Mouse (Mus musculus) liver, embryonic 14.5 days (tissue): Measurements from ENCODE around the gene Wnk2. TPM values are rescaled to one million over a fixed set of nuclear protein-coding genes. Genes with fewer than 3 reads are reported as not detected.

Source experiments
- ATAC-seq: fragments of 200-750 bp; cut with Nextera tagmentation; 2 replicates; pipeline ENCODE4 v1.8.0; 2017; ENCODE audit warnings: moderate number of reproducible peaks, mild to moderate bottlenecking, moderate library complexity; ENCODE audit not compliant: insufficient read depth
- DNase-seq, 3 experiments: peaks; one replicate each; pipeline ENCODE4 v3.0.0-alpha.2; 2012 to 2013; ENCODE audit warnings: low read depth in 3 of 3, low spot score in 3 of 3
- H3K27ac ChIP-seq: fragments of 300-500 bp; sonication (generic); 2 replicates; pipeline ENCODE4 v1.5.1; 2014; ENCODE audit warnings: moderate library complexity, mild to moderate bottlenecking, control low read depth, inconsistent platforms
- H3K27me3 ChIP-seq: fragments of 300-500 bp; sonication (generic); 2 replicates; pipeline ENCODE4 v1.6.1; 2014; ENCODE audit warnings: mild to moderate bottlenecking, low read length, moderate library complexity; ENCODE audit not compliant: control insufficient read depth, insufficient read depth
- H3K36me3 ChIP-seq: fragments of 300-500 bp; sonication (generic); replicated peaks from 2 replicates; pipeline ENCODE4 v1.6.1; 2014; ENCODE audit warnings: low read depth; ENCODE audit not compliant: control insufficient read depth, insufficient read depth
- H3K4me1 ChIP-seq, 2 experiments: fragments of 200-500 bp in 1 of 2; fragments of 300-500 bp in 1 of 2; sonication (generic) in 1 of 2; replicated peaks; 2 replicates each; pipeline ENCODE4 v1.6.1; 2012 to 2014; ENCODE audit warnings: antibody characterized with exemption in 1 of 2, inconsistent platforms in 1 of 2, low read length in 1 of 2; ENCODE audit not compliant: control insufficient read depth in 2 of 2, insufficient read depth in 2 of 2
- H3K4me2 ChIP-seq: fragments of 300-500 bp; sonication (generic); 2 replicates; pipeline ENCODE4 v1.6.1; 2014; ENCODE audit warnings: low read depth, mild to moderate bottlenecking, control low read depth, moderate library complexity
- H3K4me3 ChIP-seq, 2 experiments: fragments of 200-500 bp in 1 of 2; fragments of 300-500 bp in 1 of 2; sonication (generic) in 1 of 2; 2 replicates each; pipeline ENCODE4 v1.5.1; 2012 to 2014; ENCODE audit warnings: low read depth in 2 of 2, low read length in 2 of 2, mild to moderate bottlenecking in 2 of 2, control low read depth in 1 of 2, inconsistent platforms in 1 of 2, moderate library complexity in 1 of 2; ENCODE audit not compliant: insufficient read depth in 1 of 2
- H3K9ac ChIP-seq: fragments of 300-500 bp; sonication (generic); replicated peaks from 2 replicates; pipeline ENCODE4 v1.6.1; 2014; ENCODE audit warnings: mild to moderate bottlenecking, control low read depth, moderate library complexity
- H3K9me3 ChIP-seq: fragments of 300-500 bp; sonication (generic); 2 replicates; pipeline ENCODE4 v1.6.1; 2016; ENCODE audit warnings: low read length, mixed read lengths; ENCODE audit not compliant: control insufficient read depth
- CTCF ChIP-seq: IDR thresholded peaks from 2 replicates; pipeline ENCODE4 v1.5.1; 2016; ENCODE audit warnings: antibody characterized with exemption, low read depth, control low read depth
- EP300 ChIP-seq: IDR thresholded peaks from 2 replicates; pipeline ENCODE4 v1.6.1; 2016; ENCODE audit warnings: antibody characterized with exemption, low read depth
- WGBS: fragments of 180-500 bp; shearing (Covaris S2); extraction: QIAGEN DNeasy Blood & Tissue Kit; methylation state at CpG from one replicate; pipeline ENCODE4 v1.1.7; 2014; ENCODE audit not compliant: insufficient replicate concordance; 5-methylcytosine and 5-hydroxymethylcytosine counted together
- polyA plus RNA-seq, 2 experiments: library from polyadenylated mRNA; depleted of rRNA in 1 of 2; stranded (reverse) in 1 of 2; unstranded in 1 of 2; fragments of >200 nt; fragmentation: Nextera tagmentation in 1 of 2; extraction: Ambion mirVana in 1 of 2; gene quantifications; 2 replicates each; pipeline versions ENCODE4 v1.2.1 to v1.2.3; 2012 to 2014

Wnk2 gene
- polyA plus RNA-seq, 2 experiments: 0.05 to 0.13 TPM

- 0 out of 4 replicates have a peak, but pooled peaks cover 0 to 2% of the 10 kb centered on the region in 2 experiments for H3K4me1 ChIP-seq
- no peak overlapping the region for H3K4me3 ChIP-seq
- TF ChIP-seq CTCF: no peak
- no peak for TF ChIP-seq EP300
- no peaks in the 10 kb centered on the region for H3K9me3 ChIP-seq
- H3K4me2 ChIP-seq: no peak overlapping the region
- H3K9ac ChIP-seq: no peak overlapping the region
- DNase-seq: no peak
- no peak for ATAC-seq
- H3K27ac ChIP-seq: no peak overlapping the region
- no peaks in the 10 kb centered on the region for H3K27me3 ChIP-seq
- 33% methylated on average over 1 of the region's 1 CpGs for WGBS
- H3K36me3 ChIP-seq: no peaks in the 10 kb centered on the region
These were observed 43.9 kb downstream of the Wnk2 start for GRCm38 (mm10) chr13:49103913-49104312.

GRCm38 (mm10) chr13:49103235-49103634 lies 44.6 kb downstream of the Wnk2 start:
- Histone ChIP-seq H3K4me1 (0 out of 4 replicates have a peak, but pooled peaks cover 0 to 2% of the 10 kb centered on the region in 2 experiments), H3K27ac (no peak overlapping the region), H3K27me3 (no peaks in the 10 kb centered on the region), H3K9ac (no peak overlapping the region), H3K4me2 (no peak overlapping the region), H3K36me3 (no peaks in the 10 kb centered on the region), H3K4me3 (no peak overlapping the region), H3K9me3 (no peaks in the 10 kb centered on the region)
- TF ChIP-seq CTCF: no peak
- TF ChIP-seq EP300: no peak
- ATAC-seq (no peak), DNase-seq (no peak)
- WGBS: 56% methylated on average over 7 of the region's 7 CpGs

- Histone ChIP-seq H3K9ac (no peak overlapping the region), H3K4me1 (0 out of 4 replicates have a peak, but pooled peaks cover 0 to 2% of the 10 kb centered on the region in 2 experiments), H3K27me3 (no peaks in the 10 kb centered on the region), H3K4me3 (no peak overlapping the region), H3K9me3 (no peaks in the 10 kb centered on the region), H3K27ac (no peak overlapping the region), H3K4me2 (no peak overlapping the region), H3K36me3 (no peaks in the 10 kb centered on the region)
- no peak for TF ChIP-seq CTCF
- no peak for TF ChIP-seq EP300
- ATAC-seq (no peak), DNase-seq (no peak)
- WGBS: 22% methylated on average over 1 of the region's 1 CpGs
These were observed 47.4 kb downstream of the Wnk2 start for GRCm38 (mm10) chr13:49100417-49100816.

GRCm38 (mm10) chr13:49096826-49097225 lies 51.0 kb downstream of the Wnk2 start:
- Histone ChIP-seq H3K9ac (no peak overlapping the region), H3K27ac (no peak overlapping the region), H3K9me3 (no peaks in the 10 kb centered on the region), H3K27me3 (no peaks in the 10 kb centered on the region), H3K4me3 (no peak overlapping the region), H3K36me3 (no peaks in the 10 kb centered on the region), H3K4me2 (no peak overlapping the region), H3K4me1 (0 out of 4 replicates have a peak, but pooled peaks cover 0 to 2% of the 10 kb centered on the region in 2 experiments)
- ATAC-seq: no peak
- TF ChIP-seq CTCF: no peak
- no peak for TF ChIP-seq EP300
- no peak for DNase-seq
- WGBS: 53% methylated on average over 4 of the region's 4 CpGs

- Histone ChIP-seq H3K4me1 (no peaks in the 10 kb centered on the region), H3K27ac (no peak overlapping the region), H3K4me2 (no peak overlapping the region), H3K9me3 (no peaks in the 10 kb centered on the region), H3K27me3 (no peaks in the 10 kb centered on the region), H3K4me3 (no peak overlapping the region), H3K36me3 (no peaks in the 10 kb centered on the region), H3K9ac (no peak overlapping the region)
- DNase-seq: no peak
- TF ChIP-seq CTCF: no peak
- 54% methylated on average over 6 of the region's 6 CpGs for WGBS
- ATAC-seq: no peak
These were observed 53.1 kb downstream of the Wnk2 start for GRCm38 (mm10) chr13:49094667-49095066.
